Mouse (Mus musculus) limb, embryonic 10.5 days (tissue): Measurements from ENCODE around the gene Col16a1. TPM values are rescaled to one million over a fixed set of nuclear protein-coding genes. Genes with fewer than 3 reads are reported as not detected.

Experiments used
- DNase-seq: peaks from one replicate; pipeline ENCODE4 v3.0.0-alpha.2; 2017; ENCODE audit warnings: low spot score
- H3K27ac ChIP-seq: fragments of 300-500 bp; sonication (generic); 2 replicates; pipeline ENCODE4 v1.5.1; 2016; ENCODE audit warnings: mild to moderate bottlenecking
- H3K27me3 ChIP-seq: fragments of 300-500 bp; sonication (generic); 2 replicates; pipeline ENCODE4 v1.6.1; 2016; ENCODE audit warnings: low read depth, mild to moderate bottlenecking; ENCODE audit not compliant: poor library complexity, severe bottlenecking
- H3K36me3 ChIP-seq: fragments of 300-500 bp; sonication (generic); 2 replicates; pipeline ENCODE4 v1.6.1; 2016; ENCODE audit warnings: mild to moderate bottlenecking, moderate library complexity
- H3K4me1 ChIP-seq: fragments of 300-500 bp; sonication (generic); 2 replicates; pipeline ENCODE4 v1.6.1; 2016
- H3K4me3 ChIP-seq: fragments of 300-500 bp; sonication (generic); 2 replicates; pipeline ENCODE4 v1.5.1; 2016; ENCODE audit warnings: mild to moderate bottlenecking, moderate library complexity
- H3K9me3 ChIP-seq: fragments of 300-500 bp; sonication (generic); replicated peaks from 2 replicates; pipeline ENCODE4 v1.6.1; 2016; ENCODE audit warnings: mild to moderate bottlenecking
- WGBS: fragments of 180-500 bp; shearing (Covaris S2); methylation state at CpG from one replicate; pipeline ENCODE4 v1.1.7; 2016; 5-methylcytosine and 5-hydroxymethylcytosine counted together
- polyA plus RNA-seq: library from polyadenylated mRNA; unstranded; fragments of >200 nt; fragmentation: Nextera tagmentation; extraction: Ambion mirVana; gene quantifications from 2 replicates; pipeline ENCODE4 v1.2.1, GENCODE M21; 2016

The Col16a1 gene
- 3.9 and 10.2 TPM in 2 replicates for polyA plus RNA-seq

GRCm38 (mm10) chr4:130047331-130048202, at the start of gene Col16a1:
Col16a1 (plus strand) TSS chr4:130047840.
- Histone ChIP-seq H3K27ac (peak within 1 kb of the TSS; percentile 98), H3K4me3 (peak within 1 kb of the TSS; percentile 58), H3K9me3 (no peaks in the 10 kb centered on the region), H3K27me3 (peaks cover 19% of the 10 kb centered on the region), H3K36me3 (peaks cover 4% of the 10 kb centered on the region; the same call in 1 of the 2 replicates), H3K4me1 (peaks cover 71% of the 10 kb centered on the region)
- under 1% methylated on average over 45 of the region's 46 CpGs for WGBS
- DNase-seq: peak; percentile 96

- no peak overlapping the region for H3K27ac ChIP-seq
- H3K36me3 ChIP-seq: no peaks in the 10 kb centered on the region
- no peaks in the 10 kb centered on the region for H3K9me3 ChIP-seq
- WGBS: 54% methylated on average over 11 of the region's 11 CpGs
- no peak overlapping the region for H3K4me3 ChIP-seq
- H3K4me1 ChIP-seq: peaks cover 8% of the 10 kb centered on the region
- DNase-seq: no peak
- peaks cover 79% of the 10 kb centered on the region for H3K27me3 ChIP-seq
Measured at GRCm38 (mm10) chr4:129998124-129998523, 49.5 kb upstream of the Col16a1 start.

GRCm38 (mm10) chr4:130001710-130002109, 45.9 kb upstream of the Col16a1 start:
- 56% methylated on average over 5 of the region's 5 CpGs for WGBS
- Histone ChIP-seq H3K9me3 (no peaks in the 10 kb centered on the region), H3K27ac (no peak overlapping the region), H3K27me3 (peaks cover 73% of the 10 kb centered on the region), H3K4me1 (peaks cover 12% of the 10 kb centered on the region), H3K4me3 (no peak overlapping the region), H3K36me3 (no peaks in the 10 kb centered on the region)
- no peak for DNase-seq

- Histone ChIP-seq H3K9me3 (no peaks in the 10 kb centered on the region), H3K27me3 (peaks cover 73% of the 10 kb centered on the region), H3K27ac (no peak overlapping the region), H3K4me3 (no peak overlapping the region), H3K4me1 (peaks cover 17% of the 10 kb centered on the region), H3K36me3 (no peaks in the 10 kb centered on the region)
- DNase-seq: no peak
- WGBS: 80% methylated on average over 10 of the region's 10 CpGs
Measured at GRCm38 (mm10) chr4:130002157-130002556, 45.5 kb upstream of the Col16a1 start.

- DNase-seq: no peak
- no peak overlapping the region for H3K27ac ChIP-seq
- H3K36me3 ChIP-seq: no peaks in the 10 kb centered on the region
- H3K4me3 ChIP-seq: no peak overlapping the region
- H3K4me1 ChIP-seq: peaks cover 28% of the 10 kb centered on the region
- WGBS: 55% methylated on average over 9 of the region's 9 CpGs
- H3K27me3 ChIP-seq: peaks cover 71% of the 10 kb centered on the region
- H3K9me3 ChIP-seq: no peaks in the 10 kb centered on the region
Measured at GRCm38 (mm10) chr4:130005593-130005992, 42.0 kb upstream of the Col16a1 start.

- peak; percentile 57 for DNase-seq
- H3K36me3 ChIP-seq: no peaks in the 10 kb centered on the region
- peak overlapping the region; percentile 50 for H3K4me3 ChIP-seq
- H3K9me3 ChIP-seq: no peaks in the 10 kb centered on the region
- 12% methylated on average over 25 of the region's 25 CpGs for WGBS
- H3K4me1 ChIP-seq: peaks cover 26% of the 10 kb centered on the region
- peaks cover 72% of the 10 kb centered on the region for H3K27me3 ChIP-seq
- peak overlapping the region; percentile 63 for H3K27ac ChIP-seq
Measured at GRCm38 (mm10) chr4:130006533-130006932, 41.1 kb upstream of the Col16a1 start.

GRCm38 (mm10) chr4:130009043-130009442, 38.6 kb upstream of the Col16a1 start:
- no peaks in the 10 kb centered on the region for H3K36me3 ChIP-seq
- peaks cover 27% of the 10 kb centered on the region for H3K4me1 ChIP-seq
- 62% methylated on average over 14 of the region's 14 CpGs for WGBS
- H3K9me3 ChIP-seq: no peaks in the 10 kb centered on the region
- H3K4me3 ChIP-seq: no peak overlapping the region
- H3K27ac ChIP-seq: no peak overlapping the region
- H3K27me3 ChIP-seq: peaks cover 93% of the 10 kb centered on the region
- no peak for DNase-seq

- WGBS: 92% methylated on average over 4 of the region's 4 CpGs
- Histone ChIP-seq H3K36me3 (no peaks in the 10 kb centered on the region), H3K27me3 (peaks cover 93% of the 10 kb centered on the region), H3K27ac (no peak overlapping the region), H3K4me1 (peaks cover 37% of the 10 kb centered on the region), H3K4me3 (no peak overlapping the region), H3K9me3 (no peaks in the 10 kb centered on the region)
- DNase-seq: no peak
Measured at GRCm38 (mm10) chr4:130010723-130011122, 36.9 kb upstream of the Col16a1 start.

GRCm38 (mm10) chr4:130012234-130012633, 35.4 kb upstream of the Col16a1 start:
- Histone ChIP-seq H3K4me3 (no peak overlapping the region), H3K4me1 (peaks cover 41% of the 10 kb centered on the region), H3K9me3 (no peaks in the 10 kb centered on the region), H3K27ac (no peak overlapping the region), H3K36me3 (no peaks in the 10 kb centered on the region), H3K27me3 (peaks cover 93% of the 10 kb centered on the region)
- WGBS: 82% methylated on average over 6 of the region's 6 CpGs
- no peak for DNase-seq

- WGBS: 66% methylated on average over 10 of the region's 10 CpGs
- peaks cover 39% of the 10 kb centered on the region for H3K4me1 ChIP-seq
- H3K27ac ChIP-seq: no peak overlapping the region
- no peaks in the 10 kb centered on the region for H3K9me3 ChIP-seq
- H3K4me3 ChIP-seq: no peak overlapping the region
- peaks cover 89% of the 10 kb centered on the region for H3K27me3 ChIP-seq
- DNase-seq: no peak
- no peaks in the 10 kb centered on the region for H3K36me3 ChIP-seq
Measured at GRCm38 (mm10) chr4:130013111-130013510, 34.5 kb upstream of the Col16a1 start.

- Histone ChIP-seq H3K36me3 (no peaks in the 10 kb centered on the region), H3K4me3 (no peak overlapping the region), H3K9me3 (no peaks in the 10 kb centered on the region), H3K27me3 (peaks cover 66% of the 10 kb centered on the region), H3K27ac (no peak overlapping the region), H3K4me1 (peaks cover 34% of the 10 kb centered on the region)
- DNase-seq: no peak
- 58% methylated on average over 4 of the region's 4 CpGs for WGBS
Measured at GRCm38 (mm10) chr4:130016010-130016409, 31.6 kb upstream of the Col16a1 start.

- H3K4me3 ChIP-seq: no peak overlapping the region
- peaks cover 41% of the 10 kb centered on the region for H3K4me1 ChIP-seq
- no peak overlapping the region for H3K27ac ChIP-seq
- no peak for DNase-seq
- peaks cover 55% of the 10 kb centered on the region for H3K27me3 ChIP-seq
- WGBS: 70% methylated on average over 18 of the region's 18 CpGs
- H3K36me3 ChIP-seq: no peaks in the 10 kb centered on the region
- no peaks in the 10 kb centered on the region for H3K9me3 ChIP-seq
Measured at GRCm38 (mm10) chr4:130017036-130017674, 30.5 kb upstream of the Col16a1 start.

- Histone ChIP-seq H3K27me3 (peaks cover 9% of the 10 kb centered on the region; the same call in 1 of the 2 replicates), H3K27ac (no peak overlapping the region), H3K4me3 (no peak overlapping the region), H3K4me1 (peaks cover 9% of the 10 kb centered on the region), H3K36me3 (no peaks in the 10 kb centered on the region), H3K9me3 (no peaks in the 10 kb centered on the region)
- WGBS: 88% methylated on average over 8 of the region's 8 CpGs
- DNase-seq: no peak
Measured at GRCm38 (mm10) chr4:130022952-130023351, 24.7 kb upstream of the Col16a1 start.
